Mouse (Mus musculus) right cerebral cortex, postnatal 14 days (tissue): Measurements from ENCODE around the gene Tnxb.

Experiments used
- DNase-seq: peaks from one replicate; pipeline ENCODE4 v3.0.0; 2022

Gene Tnxb

DNA sequence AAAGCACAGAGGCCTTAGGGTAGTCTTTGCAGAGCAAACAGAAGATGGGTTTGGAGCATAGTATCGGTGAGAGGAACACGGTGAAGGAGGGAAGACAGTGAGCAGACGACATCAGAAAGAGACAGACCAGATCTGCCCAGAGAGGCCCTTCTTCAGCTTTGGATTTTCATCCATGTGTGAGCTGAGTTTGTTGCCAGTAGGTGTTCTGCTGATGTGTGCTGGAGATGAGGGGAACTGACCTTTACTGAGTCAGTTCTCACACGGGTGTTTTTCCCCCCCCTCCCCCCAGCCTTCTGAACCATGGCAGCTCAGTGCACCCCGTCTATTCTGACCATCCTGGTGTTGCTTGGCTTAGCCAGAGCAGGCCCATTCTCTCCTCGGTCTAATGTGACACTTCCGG, at the start of gene Tnxb:
TSS of gene Tnxb (plus strand) at position 301 of the 400 bp plus-strand sequence.
- no peak for DNase-seq

DNA sequence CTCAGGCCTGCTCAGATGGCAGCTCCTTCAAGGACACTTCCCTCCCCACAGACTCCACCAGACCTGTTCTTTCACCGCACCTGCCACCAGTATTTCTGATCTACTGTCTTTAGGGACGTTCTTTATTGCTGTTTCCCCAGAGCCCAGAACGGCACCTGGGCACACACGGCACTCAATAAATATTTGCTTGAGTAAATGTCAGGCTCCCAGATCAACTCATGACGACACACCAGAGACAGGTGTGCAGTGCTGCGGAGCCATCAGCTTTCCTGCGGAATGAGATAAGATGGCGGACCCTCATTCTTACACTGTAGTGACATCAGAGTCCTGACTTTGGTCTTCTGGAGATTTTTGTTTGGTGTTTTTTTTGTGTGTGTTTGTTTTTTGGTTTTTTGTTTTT, 49.3 kb upstream of the Tnxb start:
- no peak for DNase-seq

DNA sequence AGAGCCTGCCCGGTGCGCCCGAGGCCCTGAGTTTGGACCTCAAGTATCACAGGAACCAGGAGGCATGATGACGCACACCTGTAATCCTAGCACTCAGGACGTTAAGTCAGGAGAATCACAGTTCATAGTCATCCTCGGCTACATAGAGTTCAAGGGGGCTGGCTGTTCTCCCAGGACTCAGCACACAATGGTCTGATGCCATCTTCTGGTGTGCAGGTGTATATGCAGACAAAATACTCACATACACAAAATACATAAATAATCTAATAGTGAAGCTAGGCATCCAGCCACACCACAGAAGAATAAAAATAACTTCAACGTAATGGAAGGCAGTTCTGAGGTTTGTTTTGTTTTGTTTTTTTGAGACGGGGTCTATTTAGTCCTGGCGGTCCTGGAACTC, 47.2 kb upstream of the Tnxb start:
- DNase-seq, result peak; percentile 2

DNA sequence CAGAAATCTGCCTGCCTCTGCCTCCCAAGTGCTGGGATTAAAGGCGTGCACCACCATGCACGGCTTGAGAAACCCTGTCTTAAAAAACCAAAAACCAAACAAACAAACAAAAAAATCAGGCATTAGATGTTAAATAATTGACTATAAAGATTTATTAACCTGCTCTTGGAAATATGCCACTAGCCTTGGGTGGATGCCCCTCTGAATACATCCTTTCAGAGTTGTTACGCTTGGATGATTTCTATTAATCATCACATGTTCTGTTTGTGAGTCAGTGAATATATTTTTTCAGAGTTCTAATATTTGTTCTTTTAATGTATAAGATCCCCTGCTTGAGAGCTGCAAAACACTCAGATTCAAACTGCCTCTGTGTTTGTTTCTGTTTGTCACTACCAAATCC, 45.4 kb upstream of the Tnxb start:
- no peak for DNase-seq

DNA sequence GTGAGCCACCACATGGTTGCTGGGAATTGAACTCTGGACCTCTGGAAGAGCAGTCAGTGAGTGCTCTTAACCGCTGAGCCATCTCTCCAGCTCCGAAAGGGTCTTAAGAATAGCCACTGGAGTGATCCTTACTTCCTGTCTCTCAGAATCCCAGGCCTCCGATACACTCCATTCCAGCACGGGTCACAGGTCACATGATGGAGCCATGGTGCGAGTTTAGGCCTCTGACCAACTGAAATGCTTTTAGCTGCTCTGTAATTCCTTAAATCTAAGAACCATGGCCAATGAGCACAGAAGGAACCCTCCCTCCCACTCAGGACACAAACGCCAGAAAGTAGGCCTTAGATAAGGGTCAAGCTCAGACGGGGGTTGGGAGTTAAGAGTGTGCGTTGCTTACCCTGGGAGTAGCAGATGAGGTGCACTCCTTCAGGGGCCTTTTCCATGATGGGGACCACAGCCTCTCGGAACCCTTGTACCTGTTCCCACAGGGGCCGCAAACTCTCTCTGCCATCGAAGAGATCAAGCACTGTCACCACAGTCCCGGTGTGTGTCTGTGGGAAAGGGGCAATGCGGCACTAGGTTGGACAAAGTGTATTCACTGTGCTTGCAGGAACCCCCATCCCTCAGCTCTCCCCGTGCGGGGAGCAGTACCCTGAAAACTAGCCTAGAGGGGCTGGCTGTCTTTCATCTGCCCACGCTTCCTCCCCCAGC, 44.1 kb upstream of the Tnxb start:
- DNase-seq, result no peak

DNA sequence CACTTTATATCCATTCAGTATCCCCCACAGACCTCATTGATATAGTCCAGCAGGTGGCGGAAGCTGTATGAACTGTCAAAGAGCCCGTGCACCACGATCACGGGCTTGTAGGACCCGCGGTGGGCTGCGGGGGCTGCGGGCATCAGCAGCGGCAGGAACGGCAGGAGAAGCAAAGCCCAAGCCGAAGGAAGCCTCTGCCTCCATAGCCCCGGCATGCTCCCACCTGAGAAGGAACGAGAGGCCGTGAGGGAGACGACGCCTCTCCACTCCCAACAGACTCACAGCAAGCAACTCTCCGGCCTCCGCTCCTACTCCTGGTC, 43.6 kb upstream of the Tnxb start:
- peak; percentile 42 for DNase-seq

DNA sequence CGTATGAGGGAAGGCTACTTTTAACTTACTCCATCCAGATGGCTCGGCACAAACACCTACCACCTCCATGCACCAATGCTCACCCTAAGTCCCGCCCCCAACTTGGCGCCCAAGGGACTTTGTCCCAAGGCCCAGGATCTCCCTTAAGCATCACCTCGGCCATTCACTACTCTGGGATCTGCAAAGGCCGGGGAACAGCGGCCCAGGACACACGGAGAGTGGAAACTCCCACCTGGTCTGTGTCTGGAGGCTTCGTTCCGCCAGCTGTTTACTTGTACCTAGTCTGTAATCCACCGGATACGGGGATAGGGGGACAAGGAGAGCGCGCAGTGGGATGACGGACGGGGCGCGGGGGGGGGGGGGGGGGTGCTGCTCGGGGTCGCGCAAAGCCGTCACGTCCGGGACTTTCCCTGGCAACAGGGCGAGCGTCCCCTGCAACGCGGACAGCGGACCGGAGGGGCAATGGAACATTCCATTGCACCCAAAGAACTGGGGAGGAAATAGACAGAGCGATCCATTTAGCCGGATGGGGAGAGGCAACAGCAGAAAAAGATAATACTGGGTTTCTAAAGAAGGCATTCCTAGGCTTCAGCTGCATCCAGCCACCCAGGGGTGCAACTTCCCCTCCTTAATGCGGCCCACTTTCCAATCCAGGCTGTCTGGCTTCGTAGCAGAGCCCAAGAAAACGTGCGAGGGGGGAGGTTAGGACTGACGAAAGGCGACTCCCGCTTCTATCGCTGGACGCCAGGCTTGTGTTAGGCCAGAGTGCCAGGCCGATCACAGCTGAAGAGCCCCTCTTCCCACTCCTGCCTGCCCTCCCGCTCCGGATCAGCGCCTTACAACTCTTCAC, 43.0 kb upstream of the Tnxb start:
- DNase-seq, result peak; percentile 87

DNA sequence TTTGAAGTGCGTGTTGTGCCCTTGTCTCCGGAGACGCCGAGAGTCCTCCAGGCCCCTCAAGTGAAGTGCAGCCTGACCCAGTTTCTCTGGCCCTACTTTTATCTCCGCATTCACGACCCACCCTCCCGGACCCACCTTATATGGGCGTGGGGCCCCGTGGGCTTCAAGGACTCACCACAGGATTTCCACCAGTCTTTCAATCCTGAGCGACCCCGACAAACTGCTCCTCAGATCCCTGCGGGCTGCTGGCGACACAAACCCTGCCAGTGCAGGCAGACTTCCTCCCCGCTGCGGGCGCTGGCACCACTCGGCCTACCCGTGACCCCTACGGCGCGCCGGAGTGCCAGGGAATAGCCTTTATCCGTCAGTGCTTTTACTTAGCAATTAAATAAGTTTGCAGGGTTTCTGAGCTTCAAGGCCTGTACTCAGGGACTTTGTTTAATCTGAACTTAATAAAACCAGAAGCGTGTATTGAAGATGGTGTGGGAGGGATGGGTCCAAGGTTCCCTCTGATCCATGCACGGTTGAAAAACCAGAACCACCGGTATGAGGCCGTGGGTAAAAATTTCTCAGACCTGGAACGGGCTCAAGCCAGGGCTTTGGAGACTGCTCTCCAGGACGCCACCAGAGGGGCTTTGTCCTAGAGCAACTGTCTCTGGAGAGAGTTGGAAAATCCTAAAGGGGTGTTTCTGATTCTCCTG, 42.2 kb upstream of the Tnxb start, which contains the start of gene Ppt2:
TSS of gene Ppt2 (minus strand) at position 568 of the 701 bp plus-strand sequence.
- DNase-seq, result peak; percentile 52

DNA sequence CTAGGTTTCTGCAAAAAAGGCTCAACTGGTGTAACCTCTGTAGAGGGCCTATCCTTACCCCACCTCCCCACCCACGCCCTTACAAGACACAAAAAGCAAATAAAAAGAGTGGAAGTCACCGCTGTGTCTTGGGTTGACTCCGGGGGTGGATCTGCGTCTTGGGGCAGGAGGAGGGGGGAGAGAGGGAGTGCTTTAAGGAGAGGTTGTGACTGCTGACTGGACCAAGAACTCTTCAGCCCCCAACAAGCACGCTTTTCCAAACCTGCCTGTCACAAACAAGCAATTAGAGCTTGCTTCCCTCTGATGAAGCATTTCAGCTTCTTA, 41.7 kb upstream of the Tnxb start:
- DNase-seq, result peak; percentile 6

DNA sequence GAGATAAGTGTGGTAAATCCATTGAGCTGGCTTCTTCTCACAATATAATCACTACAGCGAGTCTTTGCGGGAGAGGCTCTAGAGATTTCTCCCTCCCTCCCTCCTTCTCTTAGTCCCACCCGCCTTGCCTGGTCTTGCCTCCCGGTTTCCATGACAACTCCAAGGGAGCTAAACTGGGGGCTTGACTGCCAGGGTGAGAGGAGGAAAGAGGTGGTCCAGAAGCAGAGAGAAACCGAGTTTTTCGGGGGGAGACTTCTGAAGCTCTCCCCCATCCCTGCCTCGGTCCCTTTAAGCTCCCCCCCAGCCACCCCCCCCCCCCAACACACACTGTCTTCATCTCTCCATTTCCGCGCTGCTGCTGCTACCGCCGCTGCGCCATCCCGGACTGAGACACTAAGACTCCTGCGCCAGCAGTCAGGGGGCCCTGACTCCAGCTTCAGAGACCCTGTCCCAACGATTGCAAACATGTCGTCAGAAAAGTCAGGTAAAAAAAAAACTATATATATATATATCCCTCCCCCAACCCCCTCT, 41.0 kb upstream of the Tnxb start, which contains the start of gene Prrt1:
TSS of gene Prrt1 (plus strand) at position 313 of the 531 bp plus-strand sequence.
- peak; percentile 50 for DNase-seq

DNA sequence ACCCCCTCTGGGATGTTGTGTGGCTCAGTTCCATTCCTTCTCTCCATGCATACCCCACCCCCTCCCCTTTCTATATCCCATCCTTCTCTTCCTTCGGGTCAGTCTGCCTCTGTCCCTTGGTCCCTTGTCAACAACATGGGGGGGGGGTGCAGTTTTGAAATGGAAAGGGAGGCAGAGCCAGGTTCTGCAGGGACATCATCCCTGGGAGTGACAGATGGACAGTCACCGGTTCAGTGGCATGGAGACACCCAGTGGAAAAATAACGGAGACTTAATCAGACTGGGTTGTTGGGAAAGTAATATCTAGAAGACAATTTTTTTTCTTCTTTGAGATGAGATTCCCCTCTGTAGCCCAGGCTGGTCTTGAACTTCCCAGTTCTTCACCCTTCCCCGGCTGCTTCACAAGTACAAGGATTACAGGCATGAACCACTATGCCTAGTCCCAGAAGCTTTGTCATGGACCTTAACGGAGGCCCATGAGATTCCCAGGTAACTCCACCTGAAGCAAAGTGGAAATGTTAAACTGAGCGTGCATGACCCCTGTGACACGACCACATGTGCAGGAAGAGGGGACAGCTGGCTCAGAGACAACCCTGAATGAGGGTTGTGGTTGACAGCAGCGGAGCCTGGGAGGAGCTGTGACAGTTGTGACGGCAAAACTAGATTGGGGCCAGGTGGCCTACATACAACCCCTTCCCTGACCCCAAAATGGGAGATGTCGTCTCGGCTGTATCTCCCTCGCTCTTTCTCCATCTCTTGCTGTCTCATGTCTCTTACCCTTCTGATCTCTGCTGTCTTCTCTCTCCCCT, 40.3 kb upstream of the Tnxb start:
- DNase-seq, result peak; percentile 14

DNA sequence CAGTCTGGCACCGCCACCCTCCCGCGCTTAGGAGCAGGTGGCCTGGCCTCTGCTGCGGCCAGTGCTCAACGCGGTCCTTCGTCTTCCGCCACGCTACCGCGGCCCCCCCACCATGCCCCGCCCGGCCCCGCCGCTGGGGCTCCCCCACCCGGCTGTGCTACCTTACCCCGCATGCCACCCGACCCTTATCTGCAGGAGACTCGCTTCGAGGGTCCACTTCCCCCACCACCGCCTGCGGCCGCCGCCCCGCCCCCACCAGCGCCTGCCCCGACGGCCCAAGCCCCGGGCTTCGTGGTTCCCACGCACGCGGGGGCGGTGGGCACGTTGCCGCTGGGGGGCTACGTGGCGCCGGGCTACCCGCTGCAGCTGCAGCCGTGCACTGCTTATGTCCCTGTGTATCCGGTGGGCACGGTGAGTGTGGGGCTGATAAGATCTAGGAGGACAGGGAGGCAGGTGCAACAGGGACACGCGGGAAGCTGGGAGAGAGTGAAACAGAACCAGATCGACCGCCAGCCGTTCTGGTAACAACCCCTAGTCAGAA, 39.5 kb upstream of the Tnxb start:
- peak; percentile 64 for DNase-seq

DNA sequence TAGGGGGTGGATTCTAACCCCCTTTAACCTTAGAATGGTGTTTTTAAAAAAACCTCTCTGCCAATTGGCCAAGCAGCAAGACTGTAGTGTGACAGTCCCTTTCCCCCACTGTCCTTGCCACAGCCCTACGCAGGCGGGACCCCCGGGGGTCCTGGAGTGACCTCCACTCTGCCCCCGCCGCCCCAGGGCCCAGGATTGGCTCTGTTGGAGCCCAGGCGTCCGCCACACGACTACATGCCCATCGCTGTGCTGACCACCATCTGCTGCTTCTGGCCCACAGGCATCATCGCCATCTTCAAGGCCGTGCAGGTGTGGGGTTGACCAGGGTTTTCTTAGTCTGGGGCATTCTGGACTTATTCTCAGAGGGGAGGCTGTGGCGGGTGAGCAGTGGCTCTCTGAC, 38.7 kb upstream of the Tnxb start:
- peak; percentile 19 for DNase-seq

DNA sequence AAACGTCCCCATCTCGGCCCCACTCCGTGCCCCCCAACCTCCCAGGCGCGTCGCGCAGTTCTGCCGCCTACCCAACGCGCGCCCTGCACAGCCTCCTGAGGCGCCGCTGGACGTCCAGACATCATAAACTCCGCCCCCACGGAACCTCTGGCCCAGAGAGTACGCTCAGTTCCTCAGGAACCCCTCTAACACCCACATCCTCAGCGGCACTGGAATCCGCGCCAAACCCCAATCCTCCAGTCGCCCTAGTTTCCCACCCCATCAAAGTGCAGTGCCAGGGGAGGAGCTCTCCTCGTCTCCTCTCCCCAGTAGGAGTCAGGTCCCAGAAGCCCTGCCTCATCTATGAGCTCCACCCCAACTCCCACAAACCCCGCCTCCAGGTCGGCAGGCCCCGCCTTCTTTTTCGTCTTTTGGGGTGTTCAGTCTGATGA, 38.1 kb upstream of the Tnxb start:
- peak; percentile 76 for DNase-seq

DNA sequence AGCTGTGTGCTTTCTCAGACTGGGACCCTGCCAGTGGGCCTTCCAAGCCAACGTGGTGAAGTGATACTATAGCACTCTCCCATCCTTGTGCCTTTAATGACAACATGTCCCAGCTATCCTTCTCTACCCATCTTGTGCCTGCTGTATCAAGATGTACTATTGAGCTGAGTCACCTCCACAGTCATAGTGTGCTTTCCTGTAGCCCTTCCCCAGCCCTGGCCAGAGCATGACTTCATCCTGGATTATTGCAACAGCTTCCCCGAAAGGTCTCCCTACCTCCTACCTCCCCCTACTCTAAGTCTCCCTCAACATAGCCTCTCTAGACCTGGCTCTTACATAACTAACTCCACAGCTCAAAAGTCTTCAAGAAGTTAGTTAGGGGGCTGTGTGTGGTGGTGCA, 34.7 kb upstream of the Tnxb start:
- no peak for DNase-seq

DNA sequence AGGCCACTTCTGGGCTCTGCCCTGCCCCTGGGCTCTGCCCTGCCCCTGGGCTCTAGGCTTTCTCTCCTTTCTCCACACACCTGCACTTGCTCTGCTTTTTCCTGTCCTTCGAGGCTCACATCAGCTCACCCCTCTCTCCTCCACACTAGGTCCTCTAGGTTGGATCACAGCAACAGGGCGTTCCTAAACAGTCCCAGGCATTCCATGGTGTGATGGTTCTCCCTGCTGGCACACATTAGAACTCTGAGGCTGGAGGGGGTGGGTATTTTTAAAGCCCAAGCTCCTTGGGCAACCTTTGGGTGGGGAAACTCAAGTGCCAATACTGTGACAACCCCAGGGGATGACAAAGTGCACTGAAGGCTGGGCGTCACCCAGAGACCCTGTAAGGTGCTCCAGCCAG, 32.9 kb upstream of the Tnxb start:
- no peak for DNase-seq

DNA sequence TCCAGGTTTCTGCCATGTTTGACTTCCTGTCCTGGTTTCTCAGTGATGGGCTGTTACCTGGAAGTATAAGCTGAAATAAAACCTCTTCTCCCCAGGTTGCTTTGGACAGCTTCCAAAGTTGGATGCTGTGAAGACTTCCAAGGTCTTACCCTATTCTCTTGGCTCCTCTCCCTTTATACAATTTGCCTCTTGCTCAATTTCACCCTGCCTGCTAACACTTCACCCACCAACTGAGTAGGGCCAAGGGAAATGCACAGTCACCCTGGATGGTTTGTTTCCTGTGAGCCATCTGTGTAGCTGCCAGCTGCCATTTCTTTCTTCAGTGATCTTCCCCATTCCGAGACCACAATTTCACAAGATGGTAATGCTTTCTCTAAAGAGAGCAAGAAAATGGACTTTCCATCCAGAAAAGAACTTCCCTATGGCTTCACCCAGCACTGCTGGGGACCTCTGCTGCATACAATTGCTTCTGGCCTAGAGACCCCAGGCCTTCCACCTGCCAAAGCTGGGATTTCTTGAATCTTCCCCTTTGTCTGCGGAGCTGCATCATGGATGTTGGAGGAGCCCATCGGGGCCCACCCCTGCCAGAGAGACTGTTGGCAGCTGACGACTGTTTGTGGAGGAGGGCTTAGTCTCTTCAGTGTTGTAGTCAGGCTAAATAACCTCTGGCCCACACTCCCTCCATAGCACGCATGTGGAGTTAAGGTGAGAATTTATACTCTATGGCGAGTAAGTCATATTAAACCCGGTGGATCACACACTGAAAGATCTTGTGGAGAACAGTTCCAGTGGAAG, 30.7 kb upstream of the Tnxb start:
- no peak for DNase-seq

DNA sequence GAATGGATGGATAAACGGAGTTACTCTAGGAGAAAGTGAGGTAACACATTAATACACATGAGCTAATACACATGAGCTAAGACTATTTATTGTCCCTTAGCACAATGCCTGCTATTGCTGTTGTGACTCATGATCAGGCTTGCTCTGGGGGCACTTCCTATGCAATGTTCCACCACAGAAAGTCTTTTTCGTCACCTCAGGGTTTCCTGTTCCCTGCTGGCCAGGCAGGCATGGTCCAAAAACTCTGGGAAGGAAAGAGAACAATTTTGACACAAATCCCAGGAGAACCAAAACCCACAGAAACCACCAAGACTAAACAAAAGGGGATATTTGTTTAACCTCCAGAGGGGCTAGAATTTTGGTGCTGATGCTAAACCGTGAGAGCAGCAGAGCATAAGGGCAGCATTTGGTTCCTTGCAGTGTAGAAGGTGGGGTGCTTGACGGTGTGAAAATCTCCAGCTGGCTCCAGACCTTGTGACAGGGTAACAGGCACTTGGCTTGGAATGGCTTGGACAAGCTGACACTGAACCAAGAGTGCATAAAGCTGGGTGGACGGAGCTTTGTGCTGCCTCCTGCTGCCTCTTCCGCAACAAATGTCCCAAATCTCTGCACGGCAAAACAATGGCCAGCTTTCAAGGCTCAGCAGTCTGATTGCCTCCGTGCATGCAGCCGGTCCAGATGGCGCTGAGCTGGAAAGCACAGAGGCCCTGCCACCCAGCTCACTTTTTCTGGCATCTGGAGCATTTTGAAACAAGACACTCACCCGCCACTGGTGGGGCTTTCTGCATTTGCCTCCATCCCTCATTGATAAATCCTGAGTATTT, 29.3 kb upstream of the Tnxb start:
- DNase-seq, result peak; percentile 21

DNA sequence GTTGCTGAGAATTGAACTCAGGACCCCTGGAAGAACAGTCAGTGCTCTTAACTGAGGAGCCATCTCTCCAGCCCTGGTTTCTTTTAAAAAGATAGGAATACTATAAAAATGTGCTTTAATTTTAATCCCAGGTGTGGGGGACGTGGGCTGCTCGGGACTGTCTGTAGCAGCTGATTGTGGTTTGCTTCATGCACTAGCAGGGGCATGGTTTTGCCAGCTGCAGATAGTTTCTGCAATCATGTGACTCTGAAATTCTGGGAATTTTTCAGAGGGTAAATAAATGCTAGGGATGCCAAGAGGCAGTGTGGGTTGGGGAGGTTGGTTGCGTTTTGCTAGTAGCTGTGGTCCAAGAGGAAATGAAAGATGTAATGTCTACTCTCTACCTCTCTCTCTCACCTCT, 28.4 kb upstream of the Tnxb start:
- no peak for DNase-seq

DNA sequence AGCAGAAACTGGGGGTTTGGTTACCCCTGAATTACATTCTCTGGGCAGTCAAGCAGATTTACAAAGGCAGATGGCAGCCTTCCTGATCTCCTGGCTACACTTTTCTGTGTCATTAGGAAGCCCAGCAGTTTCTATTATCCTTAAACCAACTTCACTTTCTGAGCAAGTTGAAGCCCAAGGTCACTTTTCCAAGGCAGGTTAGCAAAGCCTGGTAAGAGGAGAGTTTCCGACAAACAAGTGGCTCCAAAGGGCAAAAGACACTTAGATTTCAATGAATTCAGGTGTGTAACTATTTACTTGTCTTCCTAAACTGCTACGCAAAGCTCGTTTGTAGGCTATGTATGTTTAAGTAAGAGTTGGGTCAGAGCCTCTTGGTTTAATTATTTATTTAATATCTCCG, 27.0 kb upstream of the Tnxb start:
- DNase-seq, result no peak

DNA sequence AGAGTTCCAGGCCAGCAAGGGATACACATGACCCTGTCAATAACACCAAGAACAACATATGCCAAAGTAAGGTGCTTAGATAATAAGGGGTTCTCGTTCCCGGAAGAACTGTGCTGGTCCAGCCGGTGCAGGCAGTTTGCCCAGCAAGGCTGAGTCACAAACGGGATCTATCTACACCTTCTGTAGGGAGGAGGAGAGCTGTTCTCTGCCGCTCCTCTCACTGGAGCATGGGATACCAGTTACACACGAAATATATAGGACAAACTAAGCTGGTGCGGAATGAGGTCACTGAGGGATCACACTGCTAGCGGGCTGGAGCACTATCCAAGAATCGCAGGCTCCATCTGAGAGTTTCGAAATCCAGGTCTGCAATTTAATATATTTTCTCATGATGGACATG, 26.4 kb upstream of the Tnxb start:
- DNase-seq, result no peak
